Mouse (Mus musculus): ENCODE measurements at regions not wholly inside any gene's neighbourhood (a gene's known extent, or its start where the extent isn't known, plus 50 kb on each side); places are given as distances from the start of the nearest gene placed in this dataset.

- in situ Hi-C loops (cut with MboI; ENCODE audit: low pct_unique_long_range_greater_than_20kb in 1 of 2, low sequenced_read_pairs in 2 of 2, unreplicated experiment in 1 of 2), result no loop called here
These were observed 77.5 kb downstream of the Nufip1 start for GRCm38 (mm10) chr14:76188105-76188645.

- in situ Hi-C loops (cut with MboI; ENCODE audit: low pct_unique_long_range_greater_than_20kb in 1 of 2, low sequenced_read_pairs in 2 of 2, unreplicated experiment in 1 of 2), result no loop called here
These were observed 84.6 kb downstream of the Nufip1 start for GRCm38 (mm10) chr14:76195324-76195723.

- in situ Hi-C loops (cut with MboI; ENCODE audit: low pct_unique_long_range_greater_than_20kb in 1 of 2, low sequenced_read_pairs in 2 of 2, unreplicated experiment in 1 of 2), result no loop called here
These were observed 86.7 kb downstream of the Nufip1 start for GRCm38 (mm10) chr14:76197357-76197756.

GRCm38 (mm10) chr14:76198406-76198805 lies 87.7 kb downstream of the Nufip1 start:
- in situ Hi-C loops (cut with MboI; ENCODE audit: low pct_unique_long_range_greater_than_20kb in 1 of 2, low sequenced_read_pairs in 2 of 2, unreplicated experiment in 1 of 2), result no loop called here

GRCm38 (mm10) chr14:76202595-76202994 lies 91.9 kb downstream of the Nufip1 start:
- in situ Hi-C loops (cut with MboI; ENCODE audit: low pct_unique_long_range_greater_than_20kb in 1 of 2, low sequenced_read_pairs in 2 of 2, unreplicated experiment in 1 of 2), result no loop called here

- in situ Hi-C loops (cut with MboI; ENCODE audit: low pct_unique_long_range_greater_than_20kb in 1 of 2, low sequenced_read_pairs in 2 of 2, unreplicated experiment in 1 of 2), result no loop called here
These were observed 92.4 kb downstream of the Nufip1 start for GRCm38 (mm10) chr14:76203135-76203534.

GRCm38 (mm10) chr14:76216446-76217177 lies 105.9 kb downstream of the Nufip1 start:
- in situ Hi-C loops (cut with MboI; ENCODE audit: low pct_unique_long_range_greater_than_20kb in 1 of 2, low sequenced_read_pairs in 2 of 2, unreplicated experiment in 1 of 2), result no loop called here

GRCm38 (mm10) chr14:76217178-76217500 lies 106.4 kb downstream of the Nufip1 start:
- in situ Hi-C loops (cut with MboI; ENCODE audit: low pct_unique_long_range_greater_than_20kb in 1 of 2, low sequenced_read_pairs in 2 of 2, unreplicated experiment in 1 of 2), result no loop called here

GRCm38 (mm10) chr14:76217571-76218256 lies 107.0 kb downstream of the Nufip1 start:
- in situ Hi-C loops (cut with MboI; ENCODE audit: low pct_unique_long_range_greater_than_20kb in 1 of 2, low sequenced_read_pairs in 2 of 2, unreplicated experiment in 1 of 2), result no loop called here

- in situ Hi-C loops (cut with MboI; ENCODE audit: low pct_unique_long_range_greater_than_20kb in 1 of 2, low sequenced_read_pairs in 2 of 2, unreplicated experiment in 1 of 2), result no loop called here
These were observed 110.3 kb downstream of the Nufip1 start for GRCm38 (mm10) chr14:76220952-76221351.

- in situ Hi-C loops (cut with MboI; ENCODE audit: low pct_unique_long_range_greater_than_20kb in 1 of 2, low sequenced_read_pairs in 2 of 2, unreplicated experiment in 1 of 2), result no loop called here
These were observed 111.1 kb downstream of the Nufip1 start for GRCm38 (mm10) chr14:76221617-76222319.

GRCm38 (mm10) chr14:76222320-76222626 lies 111.6 kb downstream of the Nufip1 start:
- in situ Hi-C loops (cut with MboI; ENCODE audit: low pct_unique_long_range_greater_than_20kb in 1 of 2, low sequenced_read_pairs in 2 of 2, unreplicated experiment in 1 of 2), result no loop called here

GRCm38 (mm10) chr14:76223036-76223650 lies 112.5 kb downstream of the Nufip1 start:
- in situ Hi-C loops (cut with MboI; ENCODE audit: low pct_unique_long_range_greater_than_20kb in 1 of 2, low sequenced_read_pairs in 2 of 2, unreplicated experiment in 1 of 2), result no loop called here

GRCm38 (mm10) chr14:76223903-76224302 lies 113.2 kb downstream of the Nufip1 start:
- in situ Hi-C loops (cut with MboI; ENCODE audit: low pct_unique_long_range_greater_than_20kb in 1 of 2, low sequenced_read_pairs in 2 of 2, unreplicated experiment in 1 of 2), result no loop called here

GRCm38 (mm10) chr14:76225532-76225931 lies 114.8 kb downstream of the Nufip1 start:
- in situ Hi-C loops (cut with MboI; ENCODE audit: low pct_unique_long_range_greater_than_20kb in 1 of 2, low sequenced_read_pairs in 2 of 2, unreplicated experiment in 1 of 2), result loop anchor here in 1 of 2 experiments (25.0 kb wide), 1 partner anchor 112 kb away; no protein-coding TSS in a partner anchor

- in situ Hi-C loops (cut with MboI; ENCODE audit: low pct_unique_long_range_greater_than_20kb in 1 of 2, low sequenced_read_pairs in 2 of 2, unreplicated experiment in 1 of 2), result loop anchor here in 1 of 2 experiments (25.0 kb wide), 1 partner anchor 111 kb away; no protein-coding TSS in a partner anchor
These were observed 116.1 kb downstream of the Nufip1 start for GRCm38 (mm10) chr14:76226621-76227297.

- in situ Hi-C loops (cut with MboI; ENCODE audit: low pct_unique_long_range_greater_than_20kb in 1 of 2, low sequenced_read_pairs in 2 of 2, unreplicated experiment in 1 of 2), result loop anchor here in 1 of 2 experiments (25.0 kb wide), 1 partner anchor 108 kb away; no protein-coding TSS in a partner anchor
These were observed 118.4 kb downstream of the Nufip1 start for GRCm38 (mm10) chr14:76228968-76229555.

Measured in mouse embryonic stem cell (cell line).